Mouse (Mus musculus) liver, embryonic 14.5 days (tissue): ENCODE data around the gene Dhx37. TPM values are rescaled to one million over a fixed set of nuclear protein-coding genes. Genes with fewer than 3 reads are reported as not detected.

Source experiments
- ATAC-seq: fragments of 200-750 bp; cut with Nextera tagmentation; 2 replicates; pipeline ENCODE4 v1.8.0; 2017; ENCODE audit warnings: moderate number of reproducible peaks, mild to moderate bottlenecking, moderate library complexity; ENCODE audit not compliant: insufficient read depth
- DNase-seq, 3 experiments: peaks; one replicate each; pipeline ENCODE4 v3.0.0-alpha.2; 2012 to 2013; ENCODE audit warnings: low read depth in 3 of 3, low spot score in 3 of 3
- H3K27ac ChIP-seq: fragments of 300-500 bp; sonication (generic); 2 replicates; pipeline ENCODE4 v1.5.1; 2014; ENCODE audit warnings: moderate library complexity, mild to moderate bottlenecking, control low read depth, inconsistent platforms
- H3K27me3 ChIP-seq: fragments of 300-500 bp; sonication (generic); 2 replicates; pipeline ENCODE4 v1.6.1; 2014; ENCODE audit warnings: mild to moderate bottlenecking, low read length, moderate library complexity; ENCODE audit not compliant: control insufficient read depth, insufficient read depth
- H3K36me3 ChIP-seq: fragments of 300-500 bp; sonication (generic); replicated peaks from 2 replicates; pipeline ENCODE4 v1.6.1; 2014; ENCODE audit warnings: low read depth; ENCODE audit not compliant: control insufficient read depth, insufficient read depth
- H3K4me1 ChIP-seq, 2 experiments: fragments of 200-500 bp in 1 of 2; fragments of 300-500 bp in 1 of 2; sonication (generic) in 1 of 2; replicated peaks; 2 replicates each; pipeline ENCODE4 v1.6.1; 2012 to 2014; ENCODE audit warnings: antibody characterized with exemption in 1 of 2, inconsistent platforms in 1 of 2, low read length in 1 of 2; ENCODE audit not compliant: control insufficient read depth in 2 of 2, insufficient read depth in 2 of 2
- H3K4me2 ChIP-seq: fragments of 300-500 bp; sonication (generic); 2 replicates; pipeline ENCODE4 v1.6.1; 2014; ENCODE audit warnings: low read depth, mild to moderate bottlenecking, control low read depth, moderate library complexity
- H3K4me3 ChIP-seq, 2 experiments: fragments of 200-500 bp in 1 of 2; fragments of 300-500 bp in 1 of 2; sonication (generic) in 1 of 2; 2 replicates each; pipeline ENCODE4 v1.5.1; 2012 to 2014; ENCODE audit warnings: low read depth in 2 of 2, low read length in 2 of 2, mild to moderate bottlenecking in 2 of 2, control low read depth in 1 of 2, inconsistent platforms in 1 of 2, moderate library complexity in 1 of 2; ENCODE audit not compliant: insufficient read depth in 1 of 2
- H3K9ac ChIP-seq: fragments of 300-500 bp; sonication (generic); replicated peaks from 2 replicates; pipeline ENCODE4 v1.6.1; 2014; ENCODE audit warnings: mild to moderate bottlenecking, control low read depth, moderate library complexity
- H3K9me3 ChIP-seq: fragments of 300-500 bp; sonication (generic); 2 replicates; pipeline ENCODE4 v1.6.1; 2016; ENCODE audit warnings: low read length, mixed read lengths; ENCODE audit not compliant: control insufficient read depth
- CTCF ChIP-seq: IDR thresholded peaks from 2 replicates; pipeline ENCODE4 v1.5.1; 2016; ENCODE audit warnings: antibody characterized with exemption, low read depth, control low read depth
- EP300 ChIP-seq: IDR thresholded peaks from 2 replicates; pipeline ENCODE4 v1.6.1; 2016; ENCODE audit warnings: antibody characterized with exemption, low read depth
- WGBS: fragments of 180-500 bp; shearing (Covaris S2); extraction: QIAGEN DNeasy Blood & Tissue Kit; methylation state at CpG from one replicate; pipeline ENCODE4 v1.1.7; 2014; ENCODE audit not compliant: insufficient replicate concordance; 5-methylcytosine and 5-hydroxymethylcytosine counted together
- polyA plus RNA-seq, 2 experiments: library from polyadenylated mRNA; depleted of rRNA in 1 of 2; stranded (reverse) in 1 of 2; unstranded in 1 of 2; fragments of >200 nt; fragmentation: Nextera tagmentation in 1 of 2; extraction: Ambion mirVana in 1 of 2; gene quantifications; 2 replicates each; pipeline versions ENCODE4 v1.2.1 to v1.2.3; 2012 to 2014

Gene Dhx37
- polyA plus RNA-seq, 2 experiments = 2.2 to 8.1 TPM

- H3K27me3 ChIP-seq = no peaks in the 10 kb centered on the region
- WGBS = 65% methylated on average over 7 of the region's 7 CpGs
- H3K36me3 ChIP-seq = no peaks in the 10 kb centered on the region
- TF ChIP-seq EP300 (no peak), CTCF (no peak)
- no peak for DNase-seq
- H3K4me2 ChIP-seq = no peak overlapping the region
- H3K4me3 ChIP-seq = no peak overlapping the region
- H3K4me1 ChIP-seq = no peaks in the 10 kb centered on the region
- no peak overlapping the region for H3K9ac ChIP-seq
- no peak overlapping the region for H3K27ac ChIP-seq
- no peak for ATAC-seq
- H3K9me3 ChIP-seq = no peaks in the 10 kb centered on the region
These were observed 56.7 kb downstream of the Dhx37 start for GRCm38 (mm10) chr5:125377214-125377613.

GRCm38 (mm10) chr5:125375871-125376270, 58.0 kb downstream of the Dhx37 start:
- Histone ChIP-seq H3K27me3 (no peaks in the 10 kb centered on the region), H3K9me3 (no peaks in the 10 kb centered on the region), H3K9ac (no peak overlapping the region), H3K4me1 (no peaks in the 10 kb centered on the region), H3K4me3 (no peak overlapping the region), H3K27ac (no peak overlapping the region), H3K36me3 (no peaks in the 10 kb centered on the region), H3K4me2 (no peak overlapping the region)
- ATAC-seq = no peak
- no peak for TF ChIP-seq EP300
- no peak for TF ChIP-seq CTCF
- no peak for DNase-seq
- 59% methylated on average over 2 of the region's 2 CpGs for WGBS

GRCm38 (mm10) chr5:125372027-125372426, 61.9 kb downstream of the Dhx37 start:
- Histone ChIP-seq H3K27ac (no peak overlapping the region), H3K9ac (no peak overlapping the region), H3K4me2 (no peak overlapping the region), H3K27me3 (no peaks in the 10 kb centered on the region), H3K4me1 (no peaks in the 10 kb centered on the region), H3K9me3 (no peaks in the 10 kb centered on the region), H3K36me3 (no peaks in the 10 kb centered on the region), H3K4me3 (no peak overlapping the region)
- WGBS = 58% methylated on average over 4 of the region's 4 CpGs
- ATAC-seq = no peak
- DNase-seq = no peak
- TF ChIP-seq EP300 (no peak), CTCF (no peak)

GRCm38 (mm10) chr5:125370950-125371693, 62.8 kb downstream of the Dhx37 start:
- Histone ChIP-seq H3K27ac (no peak overlapping the region), H3K9me3 (no peaks in the 10 kb centered on the region)
- TF ChIP-seq CTCF (peak; percentile 44), EP300 (no peak)

GRCm38 (mm10) chr5:125368568-125368967, 65.4 kb downstream of the Dhx37 start:
- TF ChIP-seq CTCF (peak; percentile 85), EP300 (no peak)
- H3K27me3 ChIP-seq = no peaks in the 10 kb centered on the region; the same call in 1 of the 2 replicates
- no peak overlapping the region for H3K4me2 ChIP-seq
- no peak for DNase-seq
- H3K4me1 ChIP-seq = no peaks in the 10 kb centered on the region
- H3K27ac ChIP-seq = no peak overlapping the region
- no peak overlapping the region for H3K4me3 ChIP-seq
- H3K9me3 ChIP-seq = no peaks in the 10 kb centered on the region
- 0% methylated on average over 4 of the region's 4 CpGs for WGBS
- no peaks in the 10 kb centered on the region for H3K36me3 ChIP-seq
- no peak for ATAC-seq
- H3K9ac ChIP-seq = no peak overlapping the region

More at GRCm38 (mm10) chr5:125370950-125371693, 62.8 kb downstream of the Dhx37 start:
- no peaks in the 10 kb centered on the region for H3K36me3 ChIP-seq
- H3K9ac ChIP-seq = no peak overlapping the region
- DNase-seq (no peak), ATAC-seq (no peak)
- WGBS = 63% methylated on average over 7 of the region's 7 CpGs
- no peak overlapping the region for H3K4me2 ChIP-seq
- H3K4me3 ChIP-seq = no peak overlapping the region
- no peaks in the 10 kb centered on the region for H3K4me1 ChIP-seq
- H3K27me3 ChIP-seq = no peaks in the 10 kb centered on the region
